Mouse (Mus musculus) erythroblast, embryonic 14.5 days (primary cell): ENCODE measurements around the gene Scrn1.

Experiments used
- GATA1 ChIP-seq: IDR thresholded peaks from 2 replicates; pipeline ENCODE4 v1.6.1; 2012; ENCODE audit warnings: low read length, inconsistent platforms, mixed read lengths
- TAL1 ChIP-seq: IDR thresholded peaks from 3 replicates; pipeline ENCODE4 v1.6.1; 2012; ENCODE audit warnings: low read length, inconsistent platforms, mixed read lengths

GRCm38 (mm10) chr6:54460172-54460914, 105.9 kb downstream of the Scrn1 start:
- TF ChIP-seq GATA1 (no peak), TAL1 (no peak)
